Mouse (Mus musculus) layer of hippocampus, postnatal 25 days (tissue): Measurements from ENCODE around the gene Vmn1r53. TPM values are rescaled to one million over a fixed set of nuclear protein-coding genes. Genes with fewer than 3 reads are reported as not detected.
"Not testable (repeated sequence)": the region's sequence is repeated elsewhere in the genome, so short reads cannot be mapped to it uniquely, and the experiment has no call there.

Experiments
- DNase-seq, 2 experiments: peaks; one replicate each; pipeline ENCODE4 v3.0.0; 2022; ENCODE audit warnings: mixed read lengths in 2 of 2, low spot score in 1 of 2; ENCODE audit errors: extremely low spot score in 1 of 2
- total RNA-seq, 2 experiments: library from RNA; stranded (reverse); gene quantifications; 2 replicates each; pipeline ENCODE4 v1.2.3; 2021

Gene Vmn1r53
- not detected for total RNA-seq

GRCm38 (mm10) chr6:90224338-90224737 lies at the start of gene Vmn1r53:
Vmn1r53 (minus strand) TSS chr6:90224438.
- DNase-seq, result no peak

GRCm38 (mm10) chr6:90246000-90246399 lies 21.8 kb upstream of the Vmn1r53 start, which contains the start of gene Vmn1r54:
Vmn1r54 (plus strand) TSS chr6:90246300.
- no peak for DNase-seq

- no peak for DNase-seq
These were observed 19.8 kb upstream of the Vmn1r53 start for GRCm38 (mm10) chr6:90244019-90244418.

GRCm38 (mm10) chr6:90232681-90233080 lies 8.4 kb upstream of the Vmn1r53 start:
- DNase-seq, result no peak

GRCm38 (mm10) chr6:90232114-90232513 lies 7.9 kb upstream of the Vmn1r53 start:
- not testable (repeated sequence) for DNase-seq

GRCm38 (mm10) chr6:90202493-90202892 lies 21.7 kb downstream of the Vmn1r53 start, which contains the start of gene V1ra8:
V1ra8 (plus strand) TSS chr6:90202793.
- not testable (repeated sequence) for DNase-seq

- no peak for DNase-seq
These were observed 49.7 kb downstream of the Vmn1r53 start, which contains the start of gene Vmn1r52 for GRCm38 (mm10) chr6:90174508-90174907. Vmn1r52 (plus strand) TSS chr6:90174808.

Other genes with a start within 250 kb of the Vmn1r53 start
- not detected for gene Vmn1r47, start 208.3 kb downstream of the Vmn1r53 start, total RNA-seq
- not detected for gene Vmn1r48, start 187.6 kb downstream of the Vmn1r53 start, total RNA-seq
- gene Vmn1r49, start 145.9 kb downstream of the Vmn1r53 start, total RNA-seq, result not detected
- not detected for gene Vmn1r50, start 123.0 kb downstream of the Vmn1r53 start, total RNA-seq
- gene Vmn1r51, start 101.8 kb downstream of the Vmn1r53 start, total RNA-seq, result not detected
- gene Vmn1r52, start 49.6 kb downstream of the Vmn1r53 start, total RNA-seq, result not detected
- not detected for gene V1ra8, start 21.6 kb downstream of the Vmn1r53 start, total RNA-seq
- not detected for gene Vmn1r54, start 21.9 kb upstream of the Vmn1r53 start, total RNA-seq
- not detected for gene BC048671, start 76.8 kb upstream of the Vmn1r53 start, total RNA-seq
- gene Chst13, start 100.7 kb upstream of the Vmn1r53 start, total RNA-seq, result not detected
- not detected for gene Uroc1, start 108.8 kb upstream of the Vmn1r53 start, total RNA-seq
- 10 to 100 TPM; 28.5 to 31.5 TPM for gene Zxdc, start 145.1 kb upstream of the Vmn1r53 start, total RNA-seq
- 10 to 100 TPM in 1 of 2 experiments, 1 to 10 TPM in 1; 8.3 to 15.7 TPM for gene Cfap100, start 204.4 kb upstream of the Vmn1r53 start, total RNA-seq
- gene Klf15, start 238.1 kb upstream of the Vmn1r53 start, total RNA-seq, result 10 to 100 TPM; 22.3 to 31.5 TPM